Mouse (Mus musculus) limb, embryonic 14.5 days (tissue): ENCODE measurements around the gene 4931406P16Rik. TPM values are rescaled to one million over a fixed set of nuclear protein-coding genes. Genes with fewer than 3 reads are reported as not detected.

Source experiments
- ATAC-seq: fragments of 200-750 bp; cut with Nextera tagmentation; 2 replicates; pipeline ENCODE4 v1.8.0; 2017; ENCODE audit warnings: low read depth, moderate number of reproducible peaks, moderate TSS enrichment; ENCODE audit not compliant: low FRiP score
- DNase-seq: peaks from one replicate; pipeline ENCODE4 v3.0.0-alpha.2; 2015; ENCODE audit warnings: low spot score
- H3K27ac ChIP-seq: fragments of 300-500 bp; sonication (generic); replicated peaks from 2 replicates; pipeline ENCODE4 v1.5.1; 2014; ENCODE audit warnings: low read depth, mild to moderate bottlenecking, low read length, moderate library complexity, mixed read lengths
- H3K27me3 ChIP-seq: fragments of 300-500 bp; sonication (generic); 2 replicates; pipeline ENCODE4 v1.6.1; 2014; ENCODE audit warnings: low read length, mixed read lengths; ENCODE audit not compliant: control insufficient read depth, insufficient read depth
- H3K36me3 ChIP-seq: fragments of 300-500 bp; sonication (generic); 2 replicates; pipeline ENCODE4 v1.6.1; 2014; ENCODE audit warnings: mild to moderate bottlenecking, low read length, moderate library complexity, mixed read lengths; ENCODE audit not compliant: control insufficient read depth, insufficient read depth
- H3K4me1 ChIP-seq: fragments of 300-500 bp; sonication (generic); 2 replicates; pipeline ENCODE4 v1.6.1; 2014; ENCODE audit warnings: antibody characterized with exemption, low read length, mixed read lengths; ENCODE audit not compliant: control insufficient read depth, insufficient read depth
- H3K4me2 ChIP-seq: fragments of 300-500 bp; sonication (generic); replicated peaks from 2 replicates; pipeline ENCODE4 v1.6.1; 2014; ENCODE audit warnings: low read depth, mild to moderate bottlenecking, low read length, moderate library complexity; ENCODE audit not compliant: severe bottlenecking
- H3K4me3 ChIP-seq: fragments of 300-500 bp; sonication (generic); replicated peaks from 2 replicates; pipeline ENCODE4 v1.5.1; 2014; ENCODE audit warnings: low read length
- H3K9ac ChIP-seq: fragments of 300-500 bp; sonication (generic); 2 replicates; pipeline ENCODE4 v1.6.1; 2014; ENCODE audit warnings: mild to moderate bottlenecking, low read depth, low read length, moderate library complexity; ENCODE audit not compliant: severe bottlenecking
- H3K9me3 ChIP-seq: fragments of 300-500 bp; sonication (generic); 2 replicates; pipeline ENCODE4 v1.6.1; 2016; ENCODE audit warnings: low read length; ENCODE audit not compliant: control insufficient read depth
- POLR2A ChIP-seq: fragments of 200-500 bp; IDR thresholded peaks from 2 replicates; pipeline ENCODE4 v1.8.0; 2012; ENCODE audit warnings: inconsistent platforms, mild to moderate bottlenecking, moderate library complexity, borderline replicate concordance; ENCODE audit not compliant: insufficient read depth, insufficient read length; ENCODE audit errors: extremely low read depth
- WGBS: fragments of 180-500 bp; shearing (Covaris S2); extraction: QIAGEN DNeasy Blood & Tissue Kit; methylation state at CpG from one replicate; pipeline ENCODE4 v1.1.7; 2014; 5-methylcytosine and 5-hydroxymethylcytosine counted together
- polyA plus RNA-seq, 2 experiments: library from polyadenylated mRNA; depleted of rRNA in 1 of 2; stranded (reverse) in 1 of 2; unstranded in 1 of 2; fragments of >200 nt; fragmentation: Nextera tagmentation in 1 of 2; extraction: Ambion mirVana in 1 of 2; gene quantifications; 2 replicates each; pipeline versions ENCODE4 v1.2.1 to v1.2.3; 2012 to 2014

The 4931406P16Rik gene
- polyA plus RNA-seq, 2 experiments: 31.6 to 34.3 TPM

DNA sequence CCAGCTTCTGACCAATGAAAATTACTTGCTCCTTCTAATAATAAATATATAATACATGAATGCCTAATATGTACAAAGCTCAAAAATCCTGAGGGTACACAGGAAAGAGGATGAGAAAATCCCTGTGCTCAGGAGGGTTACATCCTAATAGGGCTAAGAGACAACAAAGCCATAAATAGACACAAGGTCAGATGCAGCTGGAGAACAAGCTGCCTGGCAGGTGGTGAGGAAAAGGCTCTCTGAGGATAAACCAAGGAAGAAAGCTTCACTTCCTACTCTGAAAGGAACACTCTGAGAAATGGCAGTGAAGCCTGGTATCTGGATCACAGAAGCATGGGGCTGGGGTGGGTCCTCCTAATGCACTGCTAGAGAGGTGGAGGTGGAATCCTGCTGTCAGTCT is 46.9 kb downstream of the 4931406P16Rik start:
- Histone ChIP-seq H3K36me3 (peaks cover 20% of the 10 kb centered on the region), H3K27ac (no peak overlapping the region), H3K9me3 (no peaks in the 10 kb centered on the region), H3K27me3 (no peaks in the 10 kb centered on the region), H3K4me2 (no peak overlapping the region), H3K4me3 (no peak overlapping the region), H3K4me1 (peaks cover 19% of the 10 kb centered on the region), H3K9ac (no peak overlapping the region)
- TF ChIP-seq POLR2A: no peak
- ATAC-seq (no peak), DNase-seq (no peak)

DNA sequence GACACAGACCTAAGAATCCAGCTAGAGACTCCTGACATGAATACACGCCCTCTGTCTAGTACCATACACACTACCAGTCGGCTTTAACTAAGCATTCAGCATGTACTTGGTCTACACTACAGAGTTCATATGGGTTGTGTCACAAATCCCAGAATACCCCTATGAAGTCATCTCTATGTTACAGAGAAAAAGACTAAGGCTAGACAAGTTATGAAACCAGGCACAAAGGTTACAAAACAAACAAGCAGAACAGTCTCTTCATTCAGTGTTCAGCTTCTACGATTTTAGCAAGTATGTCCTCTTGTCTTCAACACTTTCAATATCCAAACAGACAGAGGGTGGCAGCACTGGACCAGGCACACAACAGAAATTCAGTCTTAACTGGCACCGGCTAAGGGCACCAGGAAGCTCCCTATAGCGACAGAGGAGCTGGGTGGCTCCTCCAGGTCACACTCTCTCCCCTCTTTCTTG is 47.4 kb downstream of the 4931406P16Rik start:
- Histone ChIP-seq H3K4me3 (no peak overlapping the region), H3K27me3 (no peaks in the 10 kb centered on the region), H3K36me3 (peaks cover 24% of the 10 kb centered on the region), H3K27ac (no peak overlapping the region), H3K4me1 (peaks cover 19% of the 10 kb centered on the region), H3K9ac (no peak overlapping the region), H3K9me3 (no peaks in the 10 kb centered on the region), H3K4me2 (no peak overlapping the region)
- TF ChIP-seq POLR2A: no peak
- WGBS: 66% methylated on average over 5 of the region's 5 CpGs
- ATAC-seq (no peak), DNase-seq (peak; percentile 52)

GRCm38 (mm10) chr7:34263437-34263836 is 49.9 kb downstream of the 4931406P16Rik start:
- Histone ChIP-seq H3K36me3 (peaks cover 29% of the 10 kb centered on the region), H3K9ac (no peak overlapping the region), H3K9me3 (no peaks in the 10 kb centered on the region), H3K4me3 (no peak overlapping the region), H3K4me2 (no peak overlapping the region), H3K27me3 (no peaks in the 10 kb centered on the region), H3K4me1 (peaks cover 11% of the 10 kb centered on the region), H3K27ac (no peak overlapping the region)
- DNase-seq: no peak
- TF ChIP-seq POLR2A: no peak
- WGBS: 97% methylated on average over 5 of the region's 5 CpGs
- no peak for ATAC-seq

GRCm38 (mm10) chr7:34258407-34258806 is 54.9 kb downstream of the 4931406P16Rik start:
- TF ChIP-seq POLR2A: no peak
- 42% methylated on average over 1 of the region's 1 CpGs for WGBS
- Histone ChIP-seq H3K4me1 (0 out of 2 replicates have a peak, but pooled peaks cover 10% of the 10 kb centered on the region), H3K4me3 (no peak overlapping the region), H3K9me3 (no peaks in the 10 kb centered on the region), H3K27me3 (no peaks in the 10 kb centered on the region), H3K36me3 (peaks cover 69% of the 10 kb centered on the region), H3K4me2 (no peak overlapping the region), H3K27ac (peak overlapping the region; percentile 68), H3K9ac (no peak overlapping the region)
- ATAC-seq (peak; percentile 50; the same call in 1 of the 2 replicates), DNase-seq (peak; percentile 27)

GRCm38 (mm10) chr7:34257279-34257678 is 56.1 kb downstream of the 4931406P16Rik start:
- H3K27me3 ChIP-seq: no peaks in the 10 kb centered on the region
- no peak overlapping the region; the same call in 1 of the 2 replicates for H3K27ac ChIP-seq
- H3K4me3 ChIP-seq: no peak overlapping the region
- H3K9ac ChIP-seq: no peak overlapping the region
- ATAC-seq (no peak), DNase-seq (no peak)
- H3K4me2 ChIP-seq: no peak overlapping the region
- H3K36me3 ChIP-seq: peaks cover 63% of the 10 kb centered on the region
- no peaks in the 10 kb centered on the region for H3K9me3 ChIP-seq
- 0 out of 2 replicates have a peak, but pooled peaks cover 10% of the 10 kb centered on the region for H3K4me1 ChIP-seq
- WGBS: 73% methylated on average over 9 of the region's 9 CpGs
- no peak for TF ChIP-seq POLR2A
